Mouse (Mus musculus): ENCODE data around the gene Dgcr8. TPM values are rescaled to one million over a fixed set of nuclear protein-coding genes. Genes with fewer than 3 reads are reported as not detected.

Gene Dgcr8
- polyA plus RNA-seq, 1 experiment = 49.4 TPM

- no peak for DNase-seq (ENCODE audit: extremely low spot score in 1 of 2, low spot score in 1 of 2)
Measured at GRCm38 (mm10) chr16:18227187-18227586, 61.9 kb downstream of the Dgcr8 start.

GRCm38 (mm10) chr16:18222188-18222587, 66.9 kb downstream of the Dgcr8 start:
- DNase-seq (ENCODE audit: extremely low spot score in 1 of 2, low spot score in 1 of 2) = no peak

DNA sequence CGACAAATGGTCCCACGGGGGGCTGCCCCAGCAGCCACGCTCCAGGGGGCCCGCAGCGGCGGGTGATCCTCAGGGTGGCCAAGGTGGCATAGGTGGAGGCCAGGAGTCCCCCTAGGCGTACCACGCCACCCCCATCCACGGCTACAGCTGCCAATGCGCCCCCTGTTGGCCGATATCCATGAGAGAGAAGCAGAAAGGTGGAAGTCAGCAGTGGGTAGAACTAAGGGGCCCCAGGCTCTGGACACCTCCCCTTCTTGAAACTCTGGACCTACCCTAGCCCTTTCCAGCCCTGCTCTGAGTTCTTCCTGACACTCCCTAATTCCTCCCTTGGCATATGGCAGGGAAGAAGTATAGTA, 67.5 kb downstream of the Dgcr8 start:
- no peak for DNase-seq (ENCODE audit: extremely low spot score in 1 of 2, low spot score in 1 of 2)

- no peak for DNase-seq (ENCODE audit: extremely low spot score in 1 of 2, low spot score in 1 of 2)
Measured at GRCm38 (mm10) chr16:18220856-18221542, 68.0 kb downstream of the Dgcr8 start.

- no peak for DNase-seq (ENCODE audit: extremely low spot score in 1 of 2, low spot score in 1 of 2)
Measured at GRCm38 (mm10) chr16:18220001-18220400, 69.0 kb downstream of the Dgcr8 start.

- no peak for DNase-seq (ENCODE audit: extremely low spot score in 1 of 2, low spot score in 1 of 2)
Measured at GRCm38 (mm10) chr16:18218580-18218996, 70.5 kb downstream of the Dgcr8 start.

DNA sequence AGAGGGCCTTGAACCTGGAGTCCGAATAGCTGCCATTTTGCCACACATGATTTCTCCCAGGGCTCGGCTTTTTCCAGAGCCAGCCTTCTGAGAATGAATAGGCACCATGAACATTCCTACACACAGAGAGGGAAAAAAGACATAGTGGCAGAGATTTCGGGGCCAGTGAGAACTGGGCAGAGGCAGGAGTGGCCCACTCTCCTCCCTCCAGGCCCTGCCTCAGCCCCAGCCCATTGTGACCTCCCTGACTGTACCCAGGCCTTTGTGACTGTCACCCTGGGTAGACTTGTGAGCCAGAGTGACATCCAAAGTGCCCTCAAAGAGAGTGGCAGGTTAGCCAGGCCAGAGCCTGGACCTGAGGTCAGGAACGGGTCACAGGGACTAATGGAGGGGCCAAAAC, 71.5 kb downstream of the Dgcr8 start, which contains the start of gene Ccdc188:
Ccdc188 (plus strand) TSS at position 301 of the 400 bp plus-strand sequence.
- DNase-seq (ENCODE audit: extremely low spot score in 1 of 2, low spot score in 1 of 2) = no peak

DNA sequence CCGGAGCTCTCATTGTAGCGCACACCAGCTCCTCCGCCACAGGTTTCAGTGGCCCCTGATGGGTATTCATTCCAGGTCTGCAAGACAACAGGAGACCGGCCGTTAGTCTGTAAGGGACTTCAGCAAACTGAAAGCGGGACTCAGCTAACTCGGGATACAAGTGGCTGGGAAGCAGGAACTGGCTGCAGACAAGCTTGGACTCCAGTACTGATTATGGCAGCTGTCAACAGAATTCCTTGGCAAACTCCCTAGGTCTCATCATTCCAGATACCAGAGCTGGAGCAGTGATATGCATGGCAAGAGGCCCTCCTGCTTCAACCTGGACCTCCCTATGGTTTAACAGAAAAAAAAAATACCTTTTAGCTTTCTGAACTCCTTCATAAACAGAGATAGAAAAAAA, 74.2 kb downstream of the Dgcr8 start:
- DNase-seq (ENCODE audit: extremely low spot score in 1 of 2, low spot score in 1 of 2) = no peak

GRCm38 (mm10) chr16:18213689-18214088, 75.4 kb downstream of the Dgcr8 start:
- peak in 1 of 2 experiments; percentile 70 for DNase-seq (ENCODE audit: extremely low spot score in 1 of 2, low spot score in 1 of 2)

- DNase-seq (ENCODE audit: extremely low spot score in 1 of 2, low spot score in 1 of 2) = peak in 1 of 2 experiments; percentile 98
Measured at GRCm38 (mm10) chr16:18211417-18212171, 77.5 kb downstream of the Dgcr8 start.

GRCm38 (mm10) chr16:18210701-18211416, 78.2 kb downstream of the Dgcr8 start:
- peak in 1 of 2 experiments; percentile 92 for DNase-seq (ENCODE audit: extremely low spot score in 1 of 2, low spot score in 1 of 2)

Other genes with a start within 250 kb of the Dgcr8 start
- gene Dgcr6, start 236.4 kb downstream of the Dgcr8 start, polyA plus RNA-seq (2012; rRNA removed) = 100 and 104 TPM in 2 replicates
- 54.6 and 55.5 TPM in 2 replicates for gene Prodh, start 199.0 kb downstream of the Dgcr8 start, polyA plus RNA-seq (2012; rRNA removed)
- gene Rtn4r, start 161.6 kb downstream of the Dgcr8 start, polyA plus RNA-seq (2012; rRNA removed) = 125 and 142 TPM in 2 replicates
- gene Ccdc188, start 71.4 kb downstream of the Dgcr8 start, polyA plus RNA-seq (2012; rRNA removed) = not detected in 2 replicates
- 142 and 152 TPM in 2 replicates for gene Zdhhc8, start 54.1 kb downstream of the Dgcr8 start, polyA plus RNA-seq (2012; rRNA removed)
- 76.5 and 77.2 TPM in 2 replicates for gene Trmt2a, start 40.6 kb downstream of the Dgcr8 start, polyA plus RNA-seq (2012; rRNA removed)
- gene Ranbp1, start 40.5 kb downstream of the Dgcr8 start, polyA plus RNA-seq (2012; rRNA removed) = 108 and 116 TPM in 2 replicates
- 0.55 TPM in 1 of 2 replicates, not detected in the other for gene Gm49776, start 30.9 kb downstream of the Dgcr8 start, polyA plus RNA-seq (2012; rRNA removed)
- 181 and 196 TPM in 2 replicates for gene Tango2, start 58.9 kb upstream of the Dgcr8 start, polyA plus RNA-seq (2012; rRNA removed)
- 40.8 and 44.2 TPM in 2 replicates for gene Arvcf, start 58.9 kb upstream of the Dgcr8 start, polyA plus RNA-seq (2012; rRNA removed)
- gene Txnrd2, start 137.1 kb upstream of the Dgcr8 start, polyA plus RNA-seq (2012; rRNA removed) = 22.9 and 25.9 TPM in 2 replicates
- gene Comt, start 137.6 kb upstream of the Dgcr8 start, polyA plus RNA-seq (2012; rRNA removed) = 140 and 143 TPM in 2 replicates
- 8.1 and 8.7 TPM in 2 replicates for gene Gnb1l, start 209.5 kb upstream of the Dgcr8 start, polyA plus RNA-seq (2012; rRNA removed)
- 4.2 and 4.6 TPM in 2 replicates for gene Rtl10, start 209.7 kb upstream of the Dgcr8 start, polyA plus RNA-seq (2012; rRNA removed)